Mouse (Mus musculus): Measurements from ENCODE around the gene Olfr222. TPM values are rescaled to one million over a fixed set of nuclear protein-coding genes. Genes with fewer than 3 reads are reported as not detected.
A peak's percentile ranks its signal among the peaks of the same experiment; 100 is the strongest.

The Olfr222 gene
- total and polyA plus RNA-seq, 3 experiments = not detected

- Histone ChIP-seq H3K36me3 (ENCODE audit: control insufficient read depth in 1 of 2, insufficient read depth in 2 of 2, low read length in 2 of 2) (no peaks in the 10 kb centered on the region), H3K27me3 (ENCODE audit: control insufficient read depth in 1 of 2, insufficient read depth in 2 of 2, low read length in 2 of 2) (peaks cover 22 to 55% of the 10 kb centered on the region in 2 experiments), H3K79me2 (ENCODE audit: control insufficient read depth, insufficient read depth, low read length, poor library complexity) (no peaks in the 10 kb centered on the region), H3K9ac (ENCODE audit: control insufficient read depth, low read depth, low read length, poor library complexity, severe bottlenecking) (no peak overlapping the region), H3K4me1 (ENCODE audit: control insufficient read depth in 1 of 2, insufficient read depth in 2 of 2, low read length in 2 of 2) (no peaks in the 10 kb centered on the region), H3K9me3 (replicated peaks; ENCODE audit: insufficient read depth, low read length) (no peaks in the 10 kb centered on the region), H3K27ac (ENCODE audit: control insufficient read depth, low read depth, low read length) (no peak overlapping the region), H3K4me3 (ENCODE audit: control insufficient read depth in 1 of 2, insufficient read depth in 1 of 2, low read depth in 2 of 2, low read length in 2 of 2) (no peak overlapping the region)
- no peak for DNase-seq (ENCODE audit: low read depth, low spot score)
- no peak for TF ChIP-seq MAX (IDR thresholded peaks at IDR 0.05; ENCODE audit: low read length)
- no peak for TF ChIP-seq RCOR1 (IDR thresholded peaks at IDR 0.05; ENCODE audit: low read depth, low read length)
These were observed 20.9 kb upstream of the Olfr222 start for GRCm38 (mm10) chr11:59596950-59597349.

GRCm38 (mm10) chr11:59596091-59596490, 20.1 kb upstream of the Olfr222 start:
- Histone ChIP-seq H3K4me1 (ENCODE audit: control insufficient read depth in 1 of 2, insufficient read depth in 2 of 2, low read length in 2 of 2) (no peaks in the 10 kb centered on the region), H3K27me3 (ENCODE audit: control insufficient read depth in 1 of 2, insufficient read depth in 2 of 2, low read length in 2 of 2) (peaks cover 26 to 63% of the 10 kb centered on the region in 2 experiments), H3K27ac (ENCODE audit: control insufficient read depth, low read depth, low read length) (no peak overlapping the region), H3K36me3 (ENCODE audit: control insufficient read depth in 1 of 2, insufficient read depth in 2 of 2, low read length in 2 of 2) (no peaks in the 10 kb centered on the region), H3K9me3 (replicated peaks; ENCODE audit: insufficient read depth, low read length) (no peaks in the 10 kb centered on the region), H3K4me3 (ENCODE audit: control insufficient read depth in 1 of 2, insufficient read depth in 1 of 2, low read depth in 2 of 2, low read length in 2 of 2) (no peak overlapping the region), H3K9ac (ENCODE audit: control insufficient read depth, low read depth, low read length, poor library complexity, severe bottlenecking) (no peak overlapping the region), H3K79me2 (ENCODE audit: control insufficient read depth, insufficient read depth, low read length, poor library complexity) (no peaks in the 10 kb centered on the region)
- TF ChIP-seq SMC3 (IDR thresholded peaks at IDR 0.05; ENCODE audit: low read depth, low read length) = peak; percentile 74
- peak; percentile 51 for TF ChIP-seq RAD21 (IDR thresholded peaks at IDR 0.05; ENCODE audit: low read depth, low read length)
- TF ChIP-seq TCF12 (IDR thresholded peaks at IDR 0.05; ENCODE audit: low read depth, low read length) = no peak
- no peak for TF ChIP-seq SIN3A (IDR thresholded peaks at IDR 0.05; ENCODE audit: low read length)
- TF ChIP-seq ZNF384 (IDR thresholded peaks at IDR 0.05; ENCODE audit: low read depth, low read length) = peak; percentile 89
- peak; percentile 88 for TF ChIP-seq MAX (IDR thresholded peaks at IDR 0.05; ENCODE audit: low read length)
- peak; percentile 81 for TF ChIP-seq USF1 (IDR thresholded peaks at IDR 0.05; ENCODE audit: low read depth, low read length)
- TF ChIP-seq CTCF (IDR thresholded peaks at IDR 0.05 in 2 of 3, conservative IDR thresholded peaks at IDR 0.05 in 1 of 3; ENCODE audit: control insufficient read depth in 1 of 3, insufficient read depth in 1 of 3, low read depth in 2 of 3, low read length in 3 of 3, poor library complexity in 1 of 3, severe bottlenecking in 1 of 3) = peak; percentile 31 to 72 (median 45)
- TF ChIP-seq USF2 (IDR thresholded peaks at IDR 0.05; ENCODE audit: borderline replicate concordance in 1 of 2, insufficient read depth in 1 of 2, low read depth in 1 of 2, low read length in 2 of 2) = no peak
- DNase-seq (ENCODE audit: low read depth, low spot score) = peak; percentile 57

- Histone ChIP-seq H3K4me1 (ENCODE audit: control insufficient read depth in 1 of 2, insufficient read depth in 2 of 2, low read length in 2 of 2) (no peaks in the 10 kb centered on the region), H3K36me3 (ENCODE audit: control insufficient read depth in 1 of 2, insufficient read depth in 2 of 2, low read length in 2 of 2) (no peaks in the 10 kb centered on the region), H3K27me3 (ENCODE audit: control insufficient read depth in 1 of 2, insufficient read depth in 2 of 2, low read length in 2 of 2) (peaks cover 27 to 59% of the 10 kb centered on the region in 2 experiments), H3K27ac (ENCODE audit: control insufficient read depth, low read depth, low read length) (no peak within 1 kb of the TSS), H3K9me3 (replicated peaks; ENCODE audit: insufficient read depth, low read length) (no peaks in the 10 kb centered on the region), H3K79me2 (ENCODE audit: control insufficient read depth, insufficient read depth, low read length, poor library complexity) (no peaks in the 10 kb centered on the region), H3K9ac (ENCODE audit: control insufficient read depth, low read depth, low read length, poor library complexity, severe bottlenecking) (no peak within 1 kb of the TSS), H3K4me3 (ENCODE audit: control insufficient read depth in 1 of 2, insufficient read depth in 1 of 2, low read depth in 2 of 2, low read length in 2 of 2) (no peak within 1 kb of the TSS)
- no peak for DNase-seq (ENCODE audit: low read depth, low spot score)
- TF ChIP-seq RCOR1 (IDR thresholded peaks at IDR 0.05; ENCODE audit: low read depth, low read length) = no peak
- no peak for TF ChIP-seq NELFE (IDR thresholded peaks at IDR 0.05; ENCODE audit: low read depth, low read length)
- TF ChIP-seq CTCF (IDR thresholded peaks at IDR 0.05 in 2 of 3, conservative IDR thresholded peaks at IDR 0.05 in 1 of 3; ENCODE audit: control insufficient read depth in 1 of 3, insufficient read depth in 1 of 3, low read depth in 2 of 3, low read length in 3 of 3, poor library complexity in 1 of 3, severe bottlenecking in 1 of 3) = no peak
These were observed 17.2 kb upstream of the Olfr222 start, which contains the start of gene Olfr223 for GRCm38 (mm10) chr11:59593189-59593588. Olfr223 (minus strand) TSS chr11:59593289.

Data from MEL (cell line).